Mouse (Mus musculus): ENCODE data around the gene Bnc1. TPM values are rescaled to one million over a fixed set of nuclear protein-coding genes. Genes with fewer than 3 reads are reported as not detected.

The Bnc1 gene
- polyA plus RNA-seq, 1 experiment from 2014 or later = 6.3 TPM

DNA sequence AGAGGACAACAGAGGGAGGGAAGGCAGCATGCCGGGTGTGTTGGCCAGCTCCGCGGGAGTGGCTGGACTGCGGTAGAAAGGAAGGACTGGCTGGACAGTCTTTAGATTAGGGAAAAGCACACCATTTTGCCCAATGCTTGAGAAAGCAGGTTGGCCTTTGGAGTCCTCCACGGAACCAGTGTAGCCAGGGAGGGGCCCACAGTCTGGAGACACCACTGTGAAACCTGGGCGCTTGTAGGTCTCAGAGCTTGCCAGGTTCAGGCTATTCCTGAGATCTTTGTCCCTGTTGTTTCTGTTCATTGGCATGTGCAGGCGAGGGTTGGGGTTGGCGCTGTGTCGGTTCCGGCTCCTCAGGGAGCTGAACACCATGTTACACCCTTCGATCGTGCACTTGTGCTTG is 18.2 kb downstream of the Bnc1 start:
- Histone ChIP-seq H3K27me3 (replicated peaks) (peaks cover 25% of the 10 kb centered on the region), H3K4me3 (no peak overlapping the region), H3K4me1 (peaks cover 5% of the 10 kb centered on the region; the same call in 1 of the 2 replicates), H3K9ac (no peak overlapping the region), H3K9me3 (no peaks in the 10 kb centered on the region), H3K27ac (replicated peaks) (no peak overlapping the region), H3K4me2 (no peak overlapping the region), H3K36me3 (no peaks in the 10 kb centered on the region)
- no peak for ATAC-seq (ENCODE audit: extremely low read depth, insufficient number of reproducible peaks, low FRiP score, low TSS enrichment)
- 85% methylated on average over 12 of the region's 12 CpGs for WGBS

DNA sequence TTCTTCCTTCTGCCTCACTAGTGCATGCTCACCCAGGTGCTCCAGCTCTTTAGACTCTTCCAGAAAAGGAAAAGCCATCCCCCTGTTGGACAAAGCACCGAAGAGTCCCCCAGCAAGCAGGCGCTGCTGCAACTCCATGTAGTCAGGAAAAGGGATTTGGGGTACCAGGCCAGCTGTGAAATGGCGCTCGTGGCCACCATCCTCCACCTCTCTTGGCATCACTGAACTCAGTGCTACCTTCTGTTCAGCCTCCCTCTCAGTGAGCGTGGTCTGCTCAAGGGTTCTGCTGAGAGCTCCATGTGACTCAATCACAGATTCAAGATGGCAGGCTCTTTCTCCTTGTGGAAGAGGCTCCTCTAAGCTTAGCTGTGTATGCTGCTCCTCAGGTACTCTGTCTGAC is 18.8 kb downstream of the Bnc1 start:
- Histone ChIP-seq H3K4me3 (no peak overlapping the region), H3K9ac (no peak overlapping the region), H3K36me3 (no peaks in the 10 kb centered on the region), H3K4me2 (no peak overlapping the region), H3K27ac (replicated peaks) (no peak overlapping the region), H3K9me3 (no peaks in the 10 kb centered on the region), H3K4me1 (peaks cover 5% of the 10 kb centered on the region; the same call in 1 of the 2 replicates), H3K27me3 (replicated peaks) (peaks cover 25% of the 10 kb centered on the region)
- ATAC-seq (ENCODE audit: extremely low read depth, insufficient number of reproducible peaks, low FRiP score, low TSS enrichment) = no peak
- WGBS = 92% methylated on average over 5 of the region's 5 CpGs

DNA sequence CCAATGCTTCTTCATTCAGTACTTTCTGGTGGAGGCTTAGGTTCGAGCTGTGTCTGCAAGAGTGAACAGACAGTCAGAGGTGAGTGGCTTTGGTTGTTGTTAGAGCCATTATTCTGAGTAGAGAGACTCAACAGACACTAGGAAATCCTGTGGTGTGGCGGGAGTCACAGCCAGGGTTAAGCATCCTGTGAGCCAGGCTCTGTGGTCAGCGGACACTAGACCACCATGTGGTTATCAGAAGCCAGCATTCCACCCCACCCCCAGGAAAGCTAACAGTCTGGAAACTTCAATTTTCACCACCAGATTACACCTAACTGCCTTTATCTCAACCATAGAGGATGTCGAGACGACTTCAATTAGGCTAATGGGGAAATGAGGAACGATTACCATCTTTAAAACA is 23.1 kb downstream of the Bnc1 start:
- no peak overlapping the region for H3K4me3 ChIP-seq
- H3K4me2 ChIP-seq = no peak overlapping the region
- H3K4me1 ChIP-seq = no peaks in the 10 kb centered on the region
- no peaks in the 10 kb centered on the region for H3K36me3 ChIP-seq
- peaks cover 13% of the 10 kb centered on the region; the same call in 1 of the 2 replicates for H3K27me3 ChIP-seq (replicated peaks)
- WGBS = 37% methylated on average over 6 of the region's 6 CpGs
- no peak overlapping the region for H3K27ac ChIP-seq (replicated peaks)
- no peak for ATAC-seq (ENCODE audit: extremely low read depth, insufficient number of reproducible peaks, low FRiP score, low TSS enrichment)
- H3K9me3 ChIP-seq = no peaks in the 10 kb centered on the region
- no peak overlapping the region for H3K9ac ChIP-seq

GRCm38 (mm10) chr7:81968451-81968850 is 23.6 kb downstream of the Bnc1 start:
- no peak overlapping the region for H3K4me2 ChIP-seq
- H3K4me3 ChIP-seq = no peak overlapping the region
- no peaks in the 10 kb centered on the region for H3K36me3 ChIP-seq
- no peaks in the 10 kb centered on the region for H3K9me3 ChIP-seq
- WGBS = 75% methylated on average over 4 of the region's 4 CpGs
- H3K9ac ChIP-seq = no peak overlapping the region
- H3K27ac ChIP-seq (replicated peaks) = no peak overlapping the region
- peaks cover 10% of the 10 kb centered on the region; the same call in 1 of the 2 replicates for H3K27me3 ChIP-seq (replicated peaks)
- no peaks in the 10 kb centered on the region for H3K4me1 ChIP-seq
- ATAC-seq (ENCODE audit: extremely low read depth, insufficient number of reproducible peaks, low FRiP score, low TSS enrichment) = no peak

GRCm38 (mm10) chr7:81966195-81966594 is 25.9 kb downstream of the Bnc1 start:
- 76% methylated on average over 5 of the region's 5 CpGs for WGBS
- Histone ChIP-seq H3K9me3 (no peaks in the 10 kb centered on the region), H3K36me3 (no peaks in the 10 kb centered on the region), H3K9ac (no peak overlapping the region), H3K4me2 (no peak overlapping the region), H3K4me1 (no peaks in the 10 kb centered on the region), H3K4me3 (no peak overlapping the region), H3K27ac (replicated peaks) (no peak overlapping the region), H3K27me3 (replicated peaks) (no peaks in the 10 kb centered on the region)
- ATAC-seq (ENCODE audit: extremely low read depth, insufficient number of reproducible peaks, low FRiP score, low TSS enrichment) = no peak

- H3K36me3 ChIP-seq = no peaks in the 10 kb centered on the region
- no peak overlapping the region for H3K4me2 ChIP-seq
- no peak for ATAC-seq (ENCODE audit: extremely low read depth, insufficient number of reproducible peaks, low FRiP score, low TSS enrichment)
- H3K27me3 ChIP-seq (replicated peaks) = peaks cover 23% of the 10 kb centered on the region
- no peaks in the 10 kb centered on the region for H3K9me3 ChIP-seq
- H3K27ac ChIP-seq (replicated peaks) = no peak overlapping the region
- no peak overlapping the region for H3K4me3 ChIP-seq
- no peak overlapping the region for H3K9ac ChIP-seq
- H3K4me1 ChIP-seq = no peaks in the 10 kb centered on the region
- WGBS = 6% methylated on average over 3 of the region's 3 CpGs
Observed at GRCm38 (mm10) chr7:81959704-81960103, 32.4 kb downstream of the Bnc1 start.

DNA sequence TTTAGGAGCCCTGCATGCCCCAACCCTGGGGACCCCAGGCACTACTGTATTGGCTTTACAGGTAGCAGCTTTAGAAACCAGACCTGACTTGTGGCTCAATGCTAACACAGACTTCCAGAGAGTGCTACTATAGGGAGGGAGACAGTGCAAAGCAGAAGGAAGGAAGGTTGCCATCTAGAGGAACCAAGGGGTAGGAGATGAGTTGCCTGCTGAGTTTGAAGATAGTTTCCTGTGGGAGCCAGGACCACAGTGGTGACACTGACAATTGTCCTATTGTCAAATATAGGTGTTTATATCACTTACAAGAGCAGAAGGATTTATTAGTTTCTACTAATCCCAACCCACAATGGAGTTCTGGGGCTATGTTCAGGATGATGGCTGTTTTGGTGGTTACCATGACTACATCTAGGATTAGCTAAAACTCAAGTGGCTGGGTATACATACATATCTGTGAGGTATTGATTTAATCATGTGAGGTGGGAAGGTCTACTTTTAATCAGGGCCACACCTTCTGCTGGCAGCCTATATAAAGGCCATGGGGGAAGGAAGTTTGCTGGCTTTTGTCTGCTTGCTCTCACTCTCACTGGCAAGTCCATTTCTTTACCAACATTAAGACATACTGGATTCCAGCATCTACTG is 37.8 kb downstream of the Bnc1 start:
- H3K4me3 ChIP-seq = no peak overlapping the region
- H3K9ac ChIP-seq = no peak overlapping the region
- no peak overlapping the region for H3K4me2 ChIP-seq
- H3K27ac ChIP-seq (replicated peaks) = no peak overlapping the region
- no peaks in the 10 kb centered on the region for H3K36me3 ChIP-seq
- no peaks in the 10 kb centered on the region for H3K4me1 ChIP-seq
- peaks cover 23% of the 10 kb centered on the region for H3K27me3 ChIP-seq (replicated peaks)
- ATAC-seq (ENCODE audit: extremely low read depth, insufficient number of reproducible peaks, low FRiP score, low TSS enrichment) = no peak
- H3K9me3 ChIP-seq = no peaks in the 10 kb centered on the region

- Histone ChIP-seq H3K27ac (replicated peaks) (no peak overlapping the region), H3K4me2 (no peak overlapping the region), H3K9me3 (no peaks in the 10 kb centered on the region), H3K4me3 (no peak overlapping the region), H3K9ac (no peak overlapping the region), H3K36me3 (no peaks in the 10 kb centered on the region), H3K27me3 (replicated peaks) (peaks cover 1% of the 10 kb centered on the region; the same call in 1 of the 2 replicates), H3K4me1 (no peaks in the 10 kb centered on the region)
- no peak for ATAC-seq (ENCODE audit: extremely low read depth, insufficient number of reproducible peaks, low FRiP score, low TSS enrichment)
- WGBS = 81% methylated on average over 2 of the region's 2 CpGs
Observed at GRCm38 (mm10) chr7:81950499-81950898, 41.6 kb downstream of the Bnc1 start.

DNA sequence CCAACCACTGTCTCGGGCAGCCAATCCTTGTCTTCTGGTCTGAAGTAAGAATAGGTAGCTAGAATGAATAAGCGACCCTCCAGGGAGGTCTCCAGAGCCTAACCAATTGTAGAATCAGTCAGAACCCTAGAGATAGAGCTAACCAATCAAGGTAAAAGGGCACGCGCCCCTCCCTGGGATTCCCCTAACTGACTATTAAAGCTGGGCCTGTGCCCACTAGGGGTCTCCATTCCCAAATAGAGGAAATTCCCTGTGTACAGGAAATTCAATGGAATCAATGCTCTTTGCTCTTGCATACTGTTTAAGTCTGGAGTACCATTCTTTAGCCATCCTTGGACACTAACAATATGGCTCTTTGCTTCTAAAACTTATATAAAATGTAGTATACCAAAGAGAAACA is 46.7 kb downstream of the Bnc1 start:
- Histone ChIP-seq H3K27me3 (replicated peaks) (no peaks in the 10 kb centered on the region; the same call in 1 of the 2 replicates), H3K9me3 (no peaks in the 10 kb centered on the region), H3K9ac (no peak overlapping the region), H3K4me2 (peak overlapping the region; percentile 35; the same call in 1 of the 2 replicates), H3K36me3 (no peaks in the 10 kb centered on the region), H3K4me1 (no peaks in the 10 kb centered on the region), H3K4me3 (no peak overlapping the region), H3K27ac (replicated peaks) (no peak overlapping the region)
- 13% methylated on average over 4 of the region's 4 CpGs for WGBS
- ATAC-seq (ENCODE audit: extremely low read depth, insufficient number of reproducible peaks, low FRiP score, low TSS enrichment) = no peak

DNA sequence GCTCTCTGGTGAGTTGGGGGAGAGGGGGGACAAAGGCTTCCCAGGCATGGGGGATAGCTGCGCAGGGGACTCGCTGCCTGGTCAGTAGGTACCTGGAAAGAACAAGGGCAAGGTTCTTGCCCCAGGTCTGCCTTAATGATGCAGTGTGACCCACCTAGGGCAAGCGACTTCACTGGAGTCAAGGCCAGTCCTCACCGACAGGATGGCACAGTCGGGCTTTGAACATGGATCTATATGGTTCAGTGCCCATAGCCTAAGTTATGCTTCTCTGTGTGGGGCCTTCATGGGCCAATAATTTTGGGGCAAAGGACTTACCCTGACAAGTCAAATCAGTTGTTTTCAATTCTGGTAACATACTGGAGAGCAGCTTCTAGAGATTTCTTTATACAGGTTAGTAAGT is 57.3 kb downstream of the Bnc1 start:
- Histone ChIP-seq H3K4me1 (peaks cover 17% of the 10 kb centered on the region), H3K36me3 (no peaks in the 10 kb centered on the region), H3K27ac (replicated peaks) (no peak overlapping the region), H3K9ac (peak overlapping the region; percentile 94), H3K4me2 (peak overlapping the region; percentile 86), H3K4me3 (peak overlapping the region; percentile 84), H3K9me3 (no peaks in the 10 kb centered on the region), H3K27me3 (replicated peaks) (peaks cover 19% of the 10 kb centered on the region)
- 7% methylated on average over 5 of the region's 5 CpGs for WGBS
- no peak for ATAC-seq (ENCODE audit: extremely low read depth, insufficient number of reproducible peaks, low FRiP score, low TSS enrichment)

GRCm38 (mm10) chr7:81934267-81934745 is 57.8 kb downstream of the Bnc1 start, which contains the start of gene Hdgfl3:
Gene Hdgfl3, minus strand, starts transcription at chr7:81934473.
- under 1% methylated on average over 50 of the region's 63 CpGs for WGBS
- peak within 1 kb of the TSS; percentile 84 for H3K4me3 ChIP-seq
- H3K27me3 ChIP-seq (replicated peaks) = peaks cover 19% of the 10 kb centered on the region
- H3K4me2 ChIP-seq = peak within 1 kb of the TSS; percentile 86
- ATAC-seq (ENCODE audit: extremely low read depth, insufficient number of reproducible peaks, low FRiP score, low TSS enrichment) = peak; percentile 59
- H3K4me1 ChIP-seq = peaks cover 17% of the 10 kb centered on the region
- H3K9ac ChIP-seq = peak within 1 kb of the TSS; percentile 94
- peak within 1 kb of the TSS; percentile 80 for H3K27ac ChIP-seq (replicated peaks)
- no peaks in the 10 kb centered on the region for H3K9me3 ChIP-seq
- no peaks in the 10 kb centered on the region for H3K36me3 ChIP-seq

All from heart, embryonic 13.5 days (tissue).